Mouse (Mus musculus) liver, embryonic 12.5 days (tissue): Measurements from ENCODE around the gene Vps37d. TPM values are rescaled to one million over a fixed set of nuclear protein-coding genes. Genes with fewer than 3 reads are reported as not detected.

Experiments
- polyA plus RNA-seq: library from polyadenylated mRNA; unstranded; fragments of >200 nt; fragmentation: Nextera tagmentation; extraction: Ambion mirVana; gene quantifications from 2 replicates; pipeline ENCODE4 v1.2.1, GENCODE M21; 2016

Gene Vps37d
- polyA plus RNA-seq, 1 experiment from 2014 or later = 1.3 TPM

Other genes starting within 250 kb of the Vps37d start
- gene Tmem270, start 171.5 kb downstream of the Vps37d start, polyA plus RNA-seq = not detected in 2 replicates
- gene Cldn13, start 162.7 kb downstream of the Vps37d start, polyA plus RNA-seq = 208 TPM in 2 replicates
- gene Mettl27, start 145.9 kb downstream of the Vps37d start, polyA plus RNA-seq = 8.5 and 9.8 TPM in 2 replicates
- gene Cldn4, start 131.3 kb downstream of the Vps37d start, polyA plus RNA-seq = 0.28 and 0.49 TPM in 2 replicates
- 0.55 and 0.57 TPM in 2 replicates for gene Cldn3, start 92.1 kb downstream of the Vps37d start, polyA plus RNA-seq
- 39.1 and 45.3 TPM in 2 replicates for gene Abhd11, start 69.1 kb downstream of the Vps37d start, polyA plus RNA-seq
- gene Stx1a, start 54.8 kb downstream of the Vps37d start, polyA plus RNA-seq = 2.7 and 2.8 TPM in 2 replicates
- gene Dnajc30, start 14.1 kb downstream of the Vps37d start, polyA plus RNA-seq = 15.9 and 19.1 TPM in 2 replicates
- gene Bud23, start 13.3 kb downstream of the Vps37d start, polyA plus RNA-seq = 97.8 and 104 TPM in 2 replicates
- 11.6 and 12.2 TPM in 2 replicates for gene Mlxipl, start 11.6 kb upstream of the Vps37d start, polyA plus RNA-seq
- 17.1 and 18.9 TPM in 2 replicates for gene Tbl2, start 71.4 kb upstream of the Vps37d start, polyA plus RNA-seq
- 38.2 and 44.3 TPM in 2 replicates for gene Bcl7b, start 90.0 kb upstream of the Vps37d start, polyA plus RNA-seq
- 35.2 and 37.6 TPM in 2 replicates for gene Baz1b, start 109.0 kb upstream of the Vps37d start, polyA plus RNA-seq
- 0.58 and 0.74 TPM in 2 replicates for gene Fzd9, start 173.0 kb upstream of the Vps37d start, polyA plus RNA-seq